Mouse (Mus musculus) neutrophil, adult 5-6 weeks (primary cell): ENCODE measurements around the gene Hps4. TPM values are rescaled to one million over a fixed set of nuclear protein-coding genes. Genes with fewer than 3 reads are reported as not detected.

Source experiments
- total RNA-seq: library from RNA; stranded (forward); fragments of 200-1000 nt; gene quantifications from 2 replicates; pipeline ENCODE4 v1.2.3, GENCODE M21; 2017

Gene Hps4
- total RNA-seq, 1 experiment from 2014 or later: 18.4 TPM

Other genes starting within 250 kb of the Hps4 start
- 1.2 and 2.9 TPM in 2 replicates for gene Cryba4, start 90.6 kb upstream of the Hps4 start, total RNA-seq
- not detected in 2 replicates for gene Crybb1, start 87.3 kb upstream of the Hps4 start, total RNA-seq
- 46.1 and 53.4 TPM in 2 replicates for gene Tpst2, start 66.4 kb upstream of the Hps4 start, total RNA-seq
- gene Tfip11, start 16.7 kb upstream of the Hps4 start, total RNA-seq: 25.7 and 34.3 TPM in 2 replicates
- gene Srrd, start within 50 bp of the Hps4 start, total RNA-seq: 11.1 and 18.3 TPM in 2 replicates
- 0.12 TPM in 1 of 2 replicates, not detected in the other for gene Gm6583, start 12.9 kb downstream of the Hps4 start, total RNA-seq
- gene Asphd2, start 51.8 kb downstream of the Hps4 start, total RNA-seq: not detected in 2 replicates
- gene Gm6588, start 106.3 kb downstream of the Hps4 start, total RNA-seq: not detected in 2 replicates
- not detected in 2 replicates for gene Sez6l, start 234.1 kb downstream of the Hps4 start, total RNA-seq